Mouse (Mus musculus): ENCODE results near the gene Crip1. TPM values are rescaled to one million over a fixed set of nuclear protein-coding genes. Genes with fewer than 3 reads are reported as not detected.

Gene Crip1
- total RNA-seq, 2 experiments from 2014 or later, result 75.3 to 111 TPM

DNA sequence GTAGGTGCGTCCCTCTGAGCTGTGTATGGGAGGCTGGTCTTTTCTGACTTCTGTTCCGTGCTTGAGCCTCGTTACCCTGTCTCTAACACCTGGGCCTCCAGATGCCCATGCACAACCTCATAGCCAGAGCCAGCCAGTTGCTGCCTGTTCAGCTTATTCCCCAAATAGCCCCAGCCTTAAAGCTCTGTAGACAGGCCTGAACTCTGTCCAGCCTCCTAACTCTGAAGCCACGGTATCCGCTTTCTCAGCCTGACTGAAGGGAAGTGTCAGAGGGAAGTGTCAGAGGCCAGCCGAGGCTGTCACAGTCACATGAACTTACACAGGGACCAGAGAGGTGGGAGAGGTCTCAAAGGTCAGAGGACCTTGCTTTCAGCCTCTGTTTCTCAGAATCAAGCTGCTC lies 21.4 kb upstream of the Crip1 start:
- no peak for ATAC-seq (replicated peaks; ENCODE audit: low FRiP score, poor library complexity, severe bottlenecking)

GRCm38 (mm10) chr12:113130732-113131131 lies 15.4 kb upstream of the Crip1 start:
- ATAC-seq (replicated peaks; ENCODE audit: low FRiP score, poor library complexity, severe bottlenecking), result no peak

GRCm38 (mm10) chr12:113131601-113132000 lies 14.5 kb upstream of the Crip1 start:
- no peak for ATAC-seq (replicated peaks; ENCODE audit: low FRiP score, poor library complexity, severe bottlenecking)

DNA sequence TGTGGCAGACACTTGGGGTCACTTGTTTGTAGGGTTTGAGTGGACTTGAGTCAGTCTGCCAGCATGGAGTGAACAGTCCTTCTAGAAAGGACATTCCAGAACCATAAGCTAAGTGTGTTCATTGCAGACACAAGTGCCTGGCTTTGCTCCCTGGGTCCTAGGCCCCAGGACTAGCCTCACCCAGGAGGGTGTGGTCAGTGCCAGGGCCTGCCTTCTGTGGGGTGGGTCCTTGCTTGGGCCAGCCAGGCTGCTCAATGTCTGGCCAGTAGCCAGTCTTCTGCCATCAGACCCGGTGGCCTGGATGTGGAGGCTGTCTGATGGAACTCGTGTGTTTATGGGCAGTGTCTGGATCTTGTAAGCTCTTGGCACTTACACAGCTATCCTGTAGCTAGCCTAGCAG lies 13.5 kb upstream of the Crip1 start:
- ATAC-seq (replicated peaks; ENCODE audit: low FRiP score, poor library complexity, severe bottlenecking), result 0 out of 2 replicates have a peak, but pooled peaks have one; percentile 49

DNA sequence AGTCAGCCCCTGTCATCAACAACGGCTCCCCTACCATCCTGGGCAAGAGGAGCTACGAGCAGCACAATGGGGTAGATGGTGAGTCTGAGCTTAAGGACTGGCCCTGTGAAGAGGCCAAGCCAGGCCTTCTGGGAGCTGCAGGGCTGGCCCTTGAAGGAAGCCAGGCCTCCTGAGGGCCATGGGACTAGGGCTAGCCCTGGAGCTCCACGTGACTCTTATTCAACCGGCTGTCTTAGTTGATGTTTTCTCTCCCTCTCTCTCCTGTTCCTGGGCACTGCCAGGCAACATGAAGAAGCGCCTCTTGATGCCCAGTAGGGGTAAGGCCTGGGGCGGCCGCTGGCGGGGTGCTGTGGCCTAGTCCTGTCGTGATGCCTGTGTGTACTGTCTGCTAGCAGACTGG lies 12.9 kb upstream of the Crip1 start:
- no peak for ATAC-seq (replicated peaks; ENCODE audit: low FRiP score, poor library complexity, severe bottlenecking)

DNA sequence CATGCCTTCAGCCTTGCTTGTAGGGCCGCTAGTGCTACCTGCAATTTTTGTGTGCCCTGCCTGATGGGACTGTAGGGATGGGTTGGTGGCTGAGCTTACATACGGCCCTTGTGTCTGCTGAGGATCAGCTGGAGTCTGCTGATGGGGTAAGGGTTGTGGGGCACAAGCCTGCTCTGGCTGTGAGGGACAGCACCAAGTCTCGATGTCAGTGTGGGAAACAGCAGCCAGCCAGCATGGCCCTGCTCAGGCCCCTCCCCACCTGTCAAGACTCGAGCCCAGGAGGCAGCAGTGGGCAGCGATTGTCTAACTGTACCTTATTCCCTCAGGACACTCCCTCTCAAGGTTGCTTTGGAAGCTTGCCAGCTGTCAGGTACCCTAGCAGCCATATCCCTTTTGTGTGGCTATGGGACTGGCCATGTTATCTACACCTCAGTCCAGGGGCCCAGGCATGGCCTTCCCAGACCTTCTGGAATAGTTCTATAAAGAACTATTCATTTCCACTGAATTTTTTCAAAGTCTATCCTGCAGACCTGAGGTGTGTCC lies 12.2 kb upstream of the Crip1 start:
- no peak for ATAC-seq (replicated peaks; ENCODE audit: low FRiP score, poor library complexity, severe bottlenecking)

DNA sequence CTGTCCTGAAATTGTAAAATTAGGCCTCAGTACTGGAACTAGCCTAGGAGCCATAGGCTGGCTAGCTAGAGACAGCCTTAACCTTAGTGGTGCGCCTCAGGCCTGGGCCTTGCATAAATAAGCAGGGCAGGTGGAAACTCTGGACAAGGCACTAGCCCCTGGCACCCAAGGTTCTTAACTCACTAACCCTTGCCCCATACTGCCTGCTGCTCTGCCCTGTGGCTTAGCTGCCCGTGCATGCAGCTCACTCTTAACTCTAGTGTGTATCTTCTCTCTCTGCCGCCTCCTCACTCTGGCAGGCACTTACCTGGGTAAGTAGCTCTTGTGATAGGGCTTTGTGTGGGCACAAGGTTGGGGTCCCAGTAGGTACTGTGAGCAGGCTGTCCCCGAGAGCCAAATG lies 11.6 kb upstream of the Crip1 start:
- ATAC-seq (replicated peaks; ENCODE audit: low FRiP score, poor library complexity, severe bottlenecking), result no peak

GRCm38 (mm10) chr12:113135401-113135800 lies 10.7 kb upstream of the Crip1 start:
- ATAC-seq (replicated peaks; ENCODE audit: low FRiP score, poor library complexity, severe bottlenecking), result no peak

GRCm38 (mm10) chr12:113136492-113137020 lies 9.6 kb upstream of the Crip1 start:
- ATAC-seq (replicated peaks; ENCODE audit: low FRiP score, poor library complexity, severe bottlenecking), result no peak

DNA sequence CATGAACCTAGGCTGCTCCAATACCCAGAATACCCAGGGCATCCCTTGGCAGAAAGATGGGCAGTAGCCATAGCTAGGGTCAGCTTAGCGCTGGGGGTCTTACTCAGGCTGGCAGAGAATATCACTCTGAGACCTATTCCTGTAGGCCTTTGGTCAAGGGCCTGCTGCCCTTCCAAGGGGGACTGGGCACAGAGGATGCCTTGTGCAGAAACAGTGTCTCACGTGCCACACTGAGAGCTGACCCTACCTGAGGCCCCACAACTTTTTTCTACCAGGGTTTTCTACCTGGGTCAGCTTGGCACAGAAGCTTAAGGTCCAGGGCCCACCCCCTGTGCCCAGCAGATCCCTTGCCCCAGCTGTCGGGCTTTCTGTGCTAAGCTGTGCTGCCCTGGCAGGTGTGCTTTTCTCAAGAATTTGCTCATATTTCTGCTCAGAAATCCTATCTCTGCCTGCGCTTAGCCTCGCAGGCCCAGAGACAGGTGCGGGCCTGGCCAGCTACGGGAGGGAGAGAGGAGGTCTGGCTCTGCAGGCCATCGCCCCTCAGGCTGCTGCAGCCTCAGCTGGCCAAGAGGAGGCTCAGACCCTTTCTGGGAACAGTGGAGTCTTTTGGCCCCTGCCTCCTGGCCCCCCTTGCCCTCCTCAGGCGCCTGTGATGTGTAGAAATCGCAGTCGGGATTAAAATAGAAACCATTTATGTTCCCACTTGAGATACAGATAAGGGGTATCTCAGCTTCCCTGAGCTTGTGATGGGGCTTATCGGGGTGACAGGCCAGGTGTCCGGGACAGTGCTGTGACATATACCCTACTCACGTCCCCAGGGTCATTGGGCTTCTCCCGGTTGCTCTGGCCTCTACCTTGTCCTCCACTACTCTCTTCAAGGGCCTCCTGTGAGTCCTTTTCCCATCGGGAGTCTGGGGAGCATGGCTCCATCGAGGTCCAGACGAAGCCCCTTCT lies 8.6 kb upstream of the Crip1 start:
- ATAC-seq (replicated peaks; ENCODE audit: low FRiP score, poor library complexity, severe bottlenecking), result no peak

- no peak for ATAC-seq (replicated peaks; ENCODE audit: low FRiP score, poor library complexity, severe bottlenecking)
Measured at GRCm38 (mm10) chr12:113138291-113138690, 7.8 kb upstream of the Crip1 start.

- ATAC-seq (replicated peaks; ENCODE audit: low FRiP score, poor library complexity, severe bottlenecking), result no peak
Measured at GRCm38 (mm10) chr12:113138901-113139864, 6.9 kb upstream of the Crip1 start.

- ATAC-seq (replicated peaks; ENCODE audit: low FRiP score, poor library complexity, severe bottlenecking), result peak; percentile 73
Measured at GRCm38 (mm10) chr12:113139908-113140615, 6.1 kb upstream of the Crip1 start, which contains the start of gene Crip2. Gene Crip2 (plus strand): TSS chr12:113140236.

DNA sequence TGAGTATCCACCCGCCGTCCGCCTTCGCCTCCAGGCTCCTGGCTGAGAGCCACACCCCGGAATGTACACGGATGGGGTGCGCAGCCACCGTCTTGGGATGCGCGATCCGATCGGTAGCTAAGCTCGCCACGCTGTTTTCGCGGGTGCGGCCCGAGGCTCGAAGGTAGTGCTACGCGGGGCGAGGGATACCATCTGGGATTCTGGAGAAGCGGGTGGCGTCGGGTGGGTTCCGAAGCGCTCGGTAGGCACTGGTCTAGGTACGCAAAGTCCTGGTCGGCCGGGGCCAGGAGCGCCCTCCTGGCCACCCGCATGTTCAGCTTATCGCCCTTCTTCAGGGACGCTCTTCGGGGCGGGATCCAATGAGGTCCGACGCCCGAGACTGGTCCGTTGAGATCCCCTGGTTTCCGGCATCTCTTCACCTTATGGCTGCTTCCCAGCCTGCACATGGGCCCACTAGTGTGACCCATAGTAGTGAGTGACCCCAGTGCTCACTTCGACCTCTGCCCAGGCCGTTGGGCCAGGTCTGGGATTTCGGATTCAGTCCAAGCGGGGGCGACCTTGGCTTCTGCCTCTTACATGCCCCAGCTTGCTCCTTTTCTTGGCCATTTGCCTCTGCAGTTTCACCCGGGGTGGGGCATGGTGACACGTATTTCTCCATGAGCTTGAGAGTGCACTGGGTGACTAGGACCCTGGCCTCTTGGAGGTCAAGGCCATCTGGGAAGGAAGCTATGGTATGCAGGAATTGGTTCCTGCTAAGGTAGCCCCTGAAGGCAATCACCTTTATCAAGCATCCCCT lies 5.3 kb upstream of the Crip1 start:
- ATAC-seq (replicated peaks; ENCODE audit: low FRiP score, poor library complexity, severe bottlenecking), result peak; percentile 67

- no peak for ATAC-seq (replicated peaks; ENCODE audit: low FRiP score, poor library complexity, severe bottlenecking)
Measured at GRCm38 (mm10) chr12:113141531-113141973, 4.6 kb upstream of the Crip1 start.

DNA sequence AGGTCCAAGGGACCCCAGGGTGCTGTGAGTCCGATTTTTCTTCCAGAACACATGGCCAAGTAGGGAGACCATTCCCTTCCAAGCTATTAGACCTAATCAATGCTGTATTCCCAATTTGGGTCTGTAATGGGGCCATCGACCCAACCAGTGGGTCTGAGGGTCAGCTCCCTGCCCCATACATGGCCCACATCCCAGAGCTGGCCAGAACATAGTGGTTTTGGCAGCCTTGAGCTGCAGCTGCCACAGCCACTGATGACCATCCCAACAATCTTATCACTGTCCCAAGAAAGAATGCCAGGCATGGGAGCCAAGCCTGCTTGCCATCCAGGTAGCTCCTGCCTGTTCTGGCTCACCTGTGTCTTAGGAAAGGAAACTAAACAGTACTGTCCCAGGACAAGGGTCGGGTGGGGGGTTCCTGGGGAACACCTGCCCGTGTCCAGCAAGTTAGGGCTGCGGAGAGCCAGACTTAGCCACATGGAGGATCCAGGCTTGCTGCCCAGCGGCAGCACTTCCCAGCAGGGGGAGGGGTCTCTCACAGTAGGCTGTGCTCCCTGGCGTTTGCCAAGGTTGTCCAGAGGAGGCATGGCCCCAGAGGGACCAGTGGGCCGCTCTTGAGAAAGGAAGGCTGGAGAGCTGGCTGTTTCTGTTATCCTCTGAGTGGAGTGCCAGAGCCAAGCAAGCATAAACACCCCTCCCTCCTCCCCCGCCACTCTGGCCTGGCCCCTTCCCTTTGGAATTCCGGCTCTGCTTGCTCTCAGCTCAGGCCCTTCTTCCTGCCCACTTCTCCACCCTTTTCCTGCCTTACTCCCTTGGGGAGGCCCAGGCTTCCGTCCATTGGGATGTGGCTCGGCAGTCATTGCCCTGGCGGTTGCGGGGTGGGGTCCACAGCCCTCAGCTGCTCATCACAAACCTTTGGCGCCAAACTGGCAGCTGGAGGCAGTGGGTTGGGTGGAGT lies 3.8 kb upstream of the Crip1 start:
- no peak for ATAC-seq (replicated peaks; ENCODE audit: low FRiP score, poor library complexity, severe bottlenecking)

- no peak for ATAC-seq (replicated peaks; ENCODE audit: low FRiP score, poor library complexity, severe bottlenecking)
Measured at GRCm38 (mm10) chr12:113143164-113143563, 3.0 kb upstream of the Crip1 start.

All from erythroblast, adult 5-6 weeks (primary cell).